Mouse (Mus musculus) kidney, embryonic 14.5 days (tissue): ENCODE results near the gene Cyba. TPM values are rescaled to one million over a fixed set of nuclear protein-coding genes. Genes with fewer than 3 reads are reported as not detected.

Experiments
- ATAC-seq: fragments of 200-750 bp; cut with Nextera tagmentation; 2 replicates; pipeline ENCODE4 v1.8.0; 2017; ENCODE audit warnings: moderate number of reproducible peaks, mild to moderate bottlenecking, moderate TSS enrichment, moderate library complexity; ENCODE audit not compliant: low FRiP score, low TSS enrichment
- H3K27ac ChIP-seq: fragments of 300-500 bp; sonication (generic); 2 replicates; pipeline ENCODE4 v1.5.1; 2014; ENCODE audit warnings: low read depth, mild to moderate bottlenecking, low read length, moderate library complexity, mixed read lengths
- H3K27me3 ChIP-seq: fragments of 300-500 bp; sonication (generic); 2 replicates; pipeline ENCODE4 v1.6.1; 2014; ENCODE audit warnings: mild to moderate bottlenecking, low read length; ENCODE audit not compliant: control insufficient read depth, insufficient read depth
- H3K36me3 ChIP-seq: fragments of 300-500 bp; sonication (generic); 2 replicates; pipeline ENCODE4 v1.6.1; 2014; ENCODE audit warnings: low read length, mixed read lengths; ENCODE audit not compliant: control insufficient read depth, insufficient read depth
- H3K4me1 ChIP-seq: fragments of 300-500 bp; sonication (generic); 2 replicates; pipeline ENCODE4 v1.6.1; 2014; ENCODE audit warnings: low read length, mixed read lengths; ENCODE audit not compliant: control insufficient read depth, insufficient read depth
- H3K4me2 ChIP-seq: fragments of 300-500 bp; sonication (generic); replicated peaks from 2 replicates; pipeline ENCODE4 v1.6.1; 2014; ENCODE audit warnings: low read depth, mild to moderate bottlenecking, low read length
- H3K4me3 ChIP-seq: fragments of 300-500 bp; sonication (generic); 2 replicates; pipeline ENCODE4 v1.5.1; 2014; ENCODE audit warnings: mild to moderate bottlenecking, low read length
- H3K9ac ChIP-seq: fragments of 300-500 bp; sonication (generic); 2 replicates; pipeline ENCODE4 v1.6.1; 2014; ENCODE audit warnings: low read depth, mild to moderate bottlenecking, low read length, moderate library complexity
- H3K9me3 ChIP-seq: fragments of 300-500 bp; sonication (generic); 2 replicates; pipeline ENCODE4 v1.6.1; 2016; ENCODE audit warnings: low read length; ENCODE audit not compliant: control insufficient read depth
- WGBS: fragments of 180-500 bp; shearing (Covaris S2); extraction: QIAGEN DNeasy Blood & Tissue Kit; methylation state at CpG from one replicate; pipeline ENCODE4 v1.1.7; 2014; 5-methylcytosine and 5-hydroxymethylcytosine counted together
- polyA plus RNA-seq: library from polyadenylated mRNA; unstranded; fragments of >200 nt; fragmentation: Nextera tagmentation; extraction: Ambion mirVana; gene quantifications from 2 replicates; pipeline ENCODE4 v1.2.1, GENCODE M21; 2014

Cyba gene
- 186 and 216 TPM in 2 replicates for polyA plus RNA-seq

DNA sequence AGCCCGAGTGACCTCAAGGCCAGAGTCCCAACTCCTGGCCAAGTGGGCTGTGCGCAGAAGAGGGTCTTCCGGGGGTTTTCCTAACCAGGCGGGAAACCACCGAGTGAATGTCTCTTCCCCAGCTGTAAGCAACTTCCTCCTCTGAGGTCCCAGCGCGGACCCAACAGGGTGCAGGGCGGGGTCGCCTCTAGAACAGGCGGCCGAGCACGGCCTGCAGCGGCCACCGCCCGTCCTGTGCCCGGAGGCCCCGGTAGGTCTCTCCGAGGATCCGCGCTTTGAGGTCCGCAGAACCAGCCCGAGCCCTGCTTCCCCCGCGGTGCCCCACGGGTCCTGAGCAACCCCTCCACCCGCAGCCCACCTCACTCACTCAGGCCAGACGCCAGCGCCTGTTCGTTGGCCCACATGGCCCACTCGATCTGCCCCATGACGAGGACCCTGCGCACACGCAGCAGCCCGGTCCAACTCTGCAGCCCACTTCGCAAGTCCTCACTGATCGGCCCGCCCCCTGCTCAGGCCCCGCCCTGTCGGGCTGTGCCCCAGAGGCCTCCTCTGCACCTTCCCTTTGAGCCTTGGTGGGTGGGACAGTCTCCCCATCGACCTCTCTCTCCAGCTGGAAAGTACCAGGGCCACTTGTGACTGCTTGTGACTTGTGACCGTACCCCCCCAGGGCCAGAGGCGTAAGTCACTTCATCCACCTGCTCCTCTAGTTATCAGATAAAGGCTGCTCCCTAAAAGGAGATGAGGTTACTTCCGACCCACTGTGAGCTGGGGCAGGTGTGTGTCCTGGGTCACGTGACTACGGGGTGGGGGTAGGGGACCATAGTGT is at the start of gene Cyba:
Gene Cyba, minus strand, starts transcription at position 488 of the 826 bp plus-strand sequence.
- H3K9me3 ChIP-seq: no peaks in the 10 kb centered on the region
- no peaks in the 10 kb centered on the region for H3K27me3 ChIP-seq
- peaks cover 30% of the 10 kb centered on the region for H3K36me3 ChIP-seq
- peak within 1 kb of the TSS; percentile 90 for H3K4me2 ChIP-seq
- peak within 1 kb of the TSS; percentile 75 for H3K9ac ChIP-seq
- WGBS: 4% methylated on average over 45 of the region's 45 CpGs
- H3K4me1 ChIP-seq: peaks cover 20% of the 10 kb centered on the region
- ATAC-seq: peak; percentile 84
- peak within 1 kb of the TSS; percentile 65 for H3K27ac ChIP-seq
- H3K4me3 ChIP-seq: peak within 1 kb of the TSS; percentile 59

- no peak for ATAC-seq
- 90% methylated on average over 8 of the region's 8 CpGs for WGBS
Observed at GRCm38 (mm10) chr8:122482448-122482847, 49.7 kb upstream of the Cyba start.

DNA sequence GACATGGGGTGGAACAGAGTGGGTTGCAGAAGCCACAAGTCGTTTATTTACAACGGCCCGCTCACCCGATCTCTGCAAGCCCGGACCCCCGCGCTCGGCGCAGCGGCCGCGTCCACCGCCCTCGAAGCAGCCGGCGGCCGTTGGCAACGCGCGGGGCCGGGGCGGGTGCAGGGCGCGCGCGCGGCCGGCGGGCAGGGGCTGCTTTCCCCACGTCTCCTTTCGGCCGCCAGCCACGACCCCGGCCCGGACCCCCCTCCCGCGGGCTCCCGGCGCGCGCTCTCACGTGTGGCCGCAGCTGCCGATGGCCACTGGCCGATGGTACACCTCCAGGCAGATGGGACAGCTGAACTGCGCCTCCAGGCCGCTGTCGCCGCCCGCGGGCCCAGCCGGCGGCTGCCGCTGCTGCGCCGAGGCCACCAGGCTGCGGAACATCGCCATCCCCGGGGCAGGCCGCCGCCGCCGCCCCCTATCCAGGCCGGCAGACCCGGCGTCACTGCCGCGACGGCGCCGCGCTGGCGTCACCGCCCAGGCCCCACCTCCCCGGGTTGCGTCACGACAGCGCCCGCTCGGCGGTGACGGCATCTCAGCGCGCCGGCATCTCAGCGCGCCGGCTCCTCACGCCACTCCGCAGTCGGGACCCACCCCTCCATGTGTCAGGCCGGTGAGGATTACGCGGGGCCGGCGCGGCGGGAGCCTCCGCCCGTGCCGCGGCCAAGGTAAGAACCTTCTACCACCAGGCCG is 43.0 kb upstream of the Cyba start, which contains the start of the genes Rnf166 and Ctu2:
Gene Rnf166, minus strand, starts transcription at position 485 of the 741 bp plus-strand sequence.
Gene Ctu2, plus strand, starts transcription at position 564 of the 741 bp plus-strand sequence.
- H3K4me3 ChIP-seq: peak within 1 kb of the TSS; percentile 99
- H3K27me3 ChIP-seq: no peaks in the 10 kb centered on the region
- ATAC-seq: peak; percentile 92
- peak within 1 kb of the TSS; percentile 52; the same call in 1 of the 2 replicates for H3K27ac ChIP-seq
- WGBS: 1% methylated on average over 71 of the region's 103 CpGs
- H3K9me3 ChIP-seq: no peaks in the 10 kb centered on the region
- peaks cover 39% of the 10 kb centered on the region for H3K36me3 ChIP-seq
- peak within 1 kb of the TSS; percentile 91 for H3K4me2 ChIP-seq
- H3K4me1 ChIP-seq: peaks cover 16% of the 10 kb centered on the region
- peak within 1 kb of the TSS; percentile 93 for H3K9ac ChIP-seq

More at GRCm38 (mm10) chr8:122482448-122482847, 49.7 kb upstream of the Cyba start:
- Histone ChIP-seq H3K27ac (no peak overlapping the region), H3K4me2 (no peak overlapping the region), H3K36me3 (peaks cover 91% of the 10 kb centered on the region), H3K4me1 (no peaks in the 10 kb centered on the region), H3K4me3 (no peak overlapping the region), H3K9ac (no peak overlapping the region), H3K27me3 (no peaks in the 10 kb centered on the region), H3K9me3 (no peaks in the 10 kb centered on the region)

- peaks cover 37% of the 10 kb centered on the region for H3K36me3 ChIP-seq
- peak overlapping the region; percentile 93 for H3K9ac ChIP-seq
- no peaks in the 10 kb centered on the region for H3K27me3 ChIP-seq
- H3K27ac ChIP-seq: peak overlapping the region; percentile 52; the same call in 1 of the 2 replicates
- H3K4me2 ChIP-seq: peak overlapping the region; percentile 91
- 0 out of 2 replicates have a peak, but pooled peaks have one; percentile 17 for ATAC-seq
- WGBS: 8% methylated on average over 16 of the region's 16 CpGs
- H3K9me3 ChIP-seq: no peaks in the 10 kb centered on the region
- H3K4me3 ChIP-seq: peak overlapping the region; percentile 99
- H3K4me1 ChIP-seq: peaks cover 16% of the 10 kb centered on the region
Observed at GRCm38 (mm10) chr8:122474951-122475560, 42.3 kb upstream of the Cyba start.

GRCm38 (mm10) chr8:122473911-122474421 is 41.2 kb upstream of the Cyba start:
- no peak for ATAC-seq
- Histone ChIP-seq H3K9me3 (no peaks in the 10 kb centered on the region), H3K27ac (no peak overlapping the region), H3K4me2 (no peak overlapping the region), H3K4me3 (no peak overlapping the region), H3K36me3 (peaks cover 32% of the 10 kb centered on the region), H3K4me1 (peaks cover 16% of the 10 kb centered on the region), H3K9ac (no peak overlapping the region), H3K27me3 (no peaks in the 10 kb centered on the region)
- WGBS: 88% methylated on average over 8 of the region's 8 CpGs

GRCm38 (mm10) chr8:122470691-122471090 is 38.0 kb upstream of the Cyba start:
- WGBS: 84% methylated on average over 5 of the region's 5 CpGs
- no peak overlapping the region for H3K9ac ChIP-seq
- no peak overlapping the region for H3K4me2 ChIP-seq
- H3K27ac ChIP-seq: no peak overlapping the region
- no peak overlapping the region for H3K4me3 ChIP-seq
- no peaks in the 10 kb centered on the region for H3K27me3 ChIP-seq
- H3K4me1 ChIP-seq: peaks cover 10% of the 10 kb centered on the region
- H3K9me3 ChIP-seq: no peaks in the 10 kb centered on the region
- no peak for ATAC-seq
- H3K36me3 ChIP-seq: peaks cover 40% of the 10 kb centered on the region

GRCm38 (mm10) chr8:122469965-122470364 is 37.2 kb upstream of the Cyba start:
- Histone ChIP-seq H3K4me1 (peaks cover 7% of the 10 kb centered on the region), H3K9ac (no peak overlapping the region), H3K4me3 (no peak overlapping the region), H3K9me3 (no peaks in the 10 kb centered on the region), H3K4me2 (no peak overlapping the region), H3K27me3 (no peaks in the 10 kb centered on the region), H3K36me3 (peaks cover 40% of the 10 kb centered on the region), H3K27ac (no peak overlapping the region)
- WGBS: 82% methylated on average over 10 of the region's 10 CpGs
- no peak for ATAC-seq

GRCm38 (mm10) chr8:122469407-122469806 is 36.7 kb upstream of the Cyba start:
- WGBS: 72% methylated on average over 6 of the region's 6 CpGs
- Histone ChIP-seq H3K4me3 (no peak overlapping the region), H3K36me3 (peaks cover 40% of the 10 kb centered on the region), H3K9me3 (no peaks in the 10 kb centered on the region), H3K27me3 (no peaks in the 10 kb centered on the region), H3K9ac (no peak overlapping the region), H3K27ac (no peak overlapping the region), H3K4me2 (no peak overlapping the region), H3K4me1 (peaks cover 2% of the 10 kb centered on the region; the same call in 1 of the 2 replicates)
- ATAC-seq: no peak
